Comparison of ENCODE assay signal across 10 mouse cellular contexts in genomic region chr8:94778473-94778872, GRCm38 (mm10). TPM values are rescaled to one million over a fixed set of nuclear protein-coding genes. Genes with fewer than 3 reads are reported as not detected.
DNase-seq lines count a peak whose midpoint lies in the region; ATAC-seq and TF ChIP-seq lines count a peak whose summit lies in the region.
"Had no signal": no experiment of that assay in that cellular context is flagged by ENCODE, and none has a peak within 500 bp of the region (broad histone marks: within the 10 kb centered on the region; RNA-seq: fewer than 3 reads in every experiment).

No protein-coding gene starts in this region.

- no peaks in the 10 kb centered on the region for H3K27me3 ChIP-seq in heart, embryonic 16.5 days (ENCODE audit: control insufficient read depth, insufficient read depth, low read length)
- H3K27me3 ChIP-seq in limb, embryonic 12.5 days = peaks cover 21% of the 10 kb centered on the region
- peaks cover 5% of the 10 kb centered on the region for H3K27me3 ChIP-seq in stomach, embryonic 15.5 days (replicated peaks)

- no peaks in the 10 kb centered on the region for H3K36me3 ChIP-seq in heart, embryonic 16.5 days (ENCODE audit: control insufficient read depth, insufficient read depth)
- H3K36me3 ChIP-seq in limb, embryonic 12.5 days = no peaks in the 10 kb centered on the region
- H3K36me3 ChIP-seq in stomach, embryonic 15.5 days = no peaks in the 10 kb centered on the region

- peaks cover 21% of the 10 kb centered on the region for H3K4me1 ChIP-seq in heart, embryonic 16.5 days (ENCODE audit: control insufficient read depth, insufficient read depth, low read length)
- peaks cover 31% of the 10 kb centered on the region for H3K4me1 ChIP-seq in limb, embryonic 12.5 days (replicated peaks)
- peaks cover 28% of the 10 kb centered on the region for H3K4me1 ChIP-seq in stomach, embryonic 15.5 days

- peak overlapping the region; percentile 9; the same call in 1 of the 2 replicates for H3K4me3 ChIP-seq in left cerebral cortex, adult 2 months
- H3K4me3 ChIP-seq in heart, embryonic 16.5 days (ENCODE audit: low read length) = no peak overlapping the region
- no peak overlapping the region for H3K4me3 ChIP-seq in limb, embryonic 12.5 days (replicated peaks)
- no peak overlapping the region for H3K4me3 ChIP-seq in stomach, embryonic 15.5 days (replicated peaks)

- peak overlapping the region; percentile 51; the same call in 1 of the 2 replicates for H3K27ac ChIP-seq in left cerebral cortex, adult 2 months
- peak overlapping the region; percentile 53; the same call in 1 of the 2 replicates for H3K27ac ChIP-seq in heart, embryonic 16.5 days (ENCODE audit: low read length)
- peak overlapping the region; percentile 18; the same call in 1 of the 2 replicates for H3K27ac ChIP-seq in limb, embryonic 12.5 days
- peak overlapping the region; percentile 79 for H3K27ac ChIP-seq in stomach, embryonic 15.5 days

- intact Hi-C loops in left cerebral cortex, adult 2 months (cut with DNase I) = no loop called here

- no peak for DNase-seq in left cerebral cortex, adult 2 months (ENCODE audit: extremely low spot score in 1 of 2, low spot score in 2 of 2)
- no peak for DNase-seq in left cerebral cortex, adult 11 months (ENCODE audit: low spot score)
- DNase-seq in cerebellum, postnatal 25 days = no peak
- DNase-seq in frontal cortex, postnatal 36 days (ENCODE audit: low spot score in 2 of 2) = no peak
- no peak for DNase-seq in spleen, adult 18-20 months
- DNase-seq: thymus, adult 2 months had no signal

- H3K9me3 ChIP-seq in heart, embryonic 16.5 days (replicated peaks; ENCODE audit: control insufficient read depth, low read length) = no peaks in the 10 kb centered on the region
- no peaks in the 10 kb centered on the region for H3K9me3 ChIP-seq in limb, embryonic 12.5 days
- H3K9me3 ChIP-seq in stomach, embryonic 15.5 days = no peaks in the 10 kb centered on the region

- no peak overlapping the region for H3K4me2 ChIP-seq in heart, embryonic 16.5 days (ENCODE audit: low read depth, low read length)
- H3K4me2 ChIP-seq in limb, embryonic 12.5 days = no peak overlapping the region
- H3K4me2 ChIP-seq in stomach, embryonic 15.5 days = no peak overlapping the region

- ATAC-seq in heart, embryonic 16.5 days (replicated peaks; ENCODE audit: extremely low read depth, insufficient read depth, low FRiP score) = peak; percentile 75; the same call in 1 of the 2 replicates
- no peak for ATAC-seq in limb, embryonic 12.5 days (ENCODE audit: insufficient number of reproducible peaks, insufficient read depth, low FRiP score, low TSS enrichment, low read depth)
- ATAC-seq in stomach, embryonic 15.5 days (ENCODE audit: insufficient read depth, low FRiP score, low read depth) = peak; percentile 49; the same call in 1 of the 2 replicates

- 35% methylated on average over 5 of the region's 5 CpGs for WGBS in heart, embryonic 16.5 days
- 39% methylated on average over 5 of the region's 5 CpGs for WGBS in limb, embryonic 12.5 days
- WGBS in stomach, embryonic 15.5 days = 27% methylated on average over 5 of the region's 5 CpGs

- no peak for TF ChIP-seq CTCF in left cerebral cortex, adult 2 months (IDR thresholded peaks at IDR 0.05)

- H3K9ac ChIP-seq in heart, embryonic 16.5 days (ENCODE audit: low read length) = no peak overlapping the region
- H3K9ac ChIP-seq in limb, embryonic 12.5 days (replicated peaks) = no peak overlapping the region
- H3K9ac ChIP-seq in stomach, embryonic 15.5 days = no peak overlapping the region

RNA-seq across cellular contexts. Expression of gene Cx3cl1, which starts 6.7 kb away (rescaled TPM):
- total RNA-seq in left cerebral cortex, adult 2 months (2021) = 100 to 1,000 TPM; 658 to 661 TPM
- 8.2 and 9.3 TPM in 2 replicates for polyA plus RNA-seq in heart, embryonic 16.5 days (2015; fragmentation: Nextera tagmentation; extraction: Ambion mirVana)
- 5.3 and 7.5 TPM in 2 replicates for polyA plus RNA-seq in limb, embryonic 12.5 days (2016; fragmentation: Nextera tagmentation; extraction: Ambion mirVana)
- polyA plus RNA-seq in stomach, embryonic 15.5 days (2015; fragmentation: Nextera tagmentation; extraction: Ambion mirVana) = 10.1 and 14.3 TPM in 2 replicates
- total RNA-seq: MEL had no signal

RNA-seq across cellular contexts. Expression of gene Ccl17, which starts 31.8 kb away (rescaled TPM):
- 1 to 10 TPM; 4.6 to 7.9 TPM for total RNA-seq in left cerebral cortex, adult 2 months (2021)
- polyA plus RNA-seq in heart, embryonic 16.5 days (2015; fragmentation: Nextera tagmentation; extraction: Ambion mirVana) = 0.44 and 0.51 TPM in 2 replicates
- polyA plus RNA-seq in limb, embryonic 12.5 days (2016; fragmentation: Nextera tagmentation; extraction: Ambion mirVana) = not detected in 2 replicates
- polyA plus RNA-seq in stomach, embryonic 15.5 days (2015; fragmentation: Nextera tagmentation; extraction: Ambion mirVana) = 0.39 TPM in 1 of 2 replicates, not detected in the other
- total RNA-seq: MEL had no signal

RNA-seq across cellular contexts. Expression of gene Ccl22, which starts 33.1 kb away (rescaled TPM):
- under 1 TPM in 1 of 2 experiments, not detected in 1; 0.14 TPM for total RNA-seq in left cerebral cortex, adult 2 months (2021)
- polyA plus RNA-seq in heart, embryonic 16.5 days (2015; fragmentation: Nextera tagmentation; extraction: Ambion mirVana) = 0.16 TPM in 1 of 2 replicates, not detected in the other
- polyA plus RNA-seq in limb, embryonic 12.5 days (2016; fragmentation: Nextera tagmentation; extraction: Ambion mirVana) = not detected in 2 replicates
- polyA plus RNA-seq in stomach, embryonic 15.5 days (2015; fragmentation: Nextera tagmentation; extraction: Ambion mirVana) = not detected in 2 replicates
- total RNA-seq: MEL had no signal

RNA-seq across cellular contexts. Expression of gene Coq9, which starts 59.6 kb away (rescaled TPM):
- total RNA-seq in left cerebral cortex, adult 2 months (2021) = 10 to 100 TPM; 84.5 to 89.1 TPM
- 194 and 209 TPM in 2 replicates for polyA plus RNA-seq in heart, embryonic 16.5 days (2015; fragmentation: Nextera tagmentation; extraction: Ambion mirVana)
- polyA plus RNA-seq in limb, embryonic 12.5 days (2016; fragmentation: Nextera tagmentation; extraction: Ambion mirVana) = 61.8 and 64.4 TPM in 2 replicates
- 75.8 and 84.2 TPM in 2 replicates for polyA plus RNA-seq in stomach, embryonic 15.5 days (2015; fragmentation: Nextera tagmentation; extraction: Ambion mirVana)

RNA-seq across cellular contexts. Expression of gene Ciapin1, which starts 59.7 kb away (rescaled TPM):
- 10 to 100 TPM; 71.4 to 76.8 TPM for total RNA-seq in left cerebral cortex, adult 2 months (2021)
- polyA plus RNA-seq in heart, embryonic 16.5 days (2015; fragmentation: Nextera tagmentation; extraction: Ambion mirVana) = 88.2 and 98.8 TPM in 2 replicates
- polyA plus RNA-seq in limb, embryonic 12.5 days (2016; fragmentation: Nextera tagmentation; extraction: Ambion mirVana) = 145 and 156 TPM in 2 replicates
- polyA plus RNA-seq in stomach, embryonic 15.5 days (2015; fragmentation: Nextera tagmentation; extraction: Ambion mirVana) = 89.4 and 91.5 TPM in 2 replicates

Comparison
In these comparisons a context has a peak if more than half of its experiments do, and no peak if none do; other contexts are left out.
1. H3K27ac ChIP-seq: peak in every context shown above with its lines; median percentile 79 in stomach, embryonic 15.5 days; 53 in heart, embryonic 16.5 days; 51 in left cerebral cortex, adult 2 months; 18 in limb, embryonic 12.5 days.